Mouse (Mus musculus) stomach, embryonic 16.5 days (tissue): ENCODE measurements at regions not wholly inside any gene's neighbourhood (a gene's known extent, or its start where the extent isn't known, plus 50 kb on each side); places are given as distances from the start of the nearest gene placed in this dataset.

Experiments used
- ATAC-seq: fragments of 200-750 bp; cut with Nextera tagmentation; 2 replicates; pipeline ENCODE4 v1.8.0; 2017; ENCODE audit warnings: moderate number of reproducible peaks, moderate TSS enrichment; ENCODE audit not compliant: insufficient read depth, low FRiP score
- H3K27ac ChIP-seq: fragments of 300-500 bp; sonication (generic); 2 replicates; pipeline ENCODE4 v1.5.1; 2014; ENCODE audit warnings: low read length
- H3K27me3 ChIP-seq: fragments of 300-500 bp; sonication (generic); 2 replicates; pipeline ENCODE4 v1.6.1; 2014; ENCODE audit warnings: low read length, control low read depth, mixed read lengths; ENCODE audit not compliant: control insufficient read depth, insufficient read depth
- H3K36me3 ChIP-seq: fragments of 300-500 bp; sonication (generic); 2 replicates; pipeline ENCODE4 v1.6.1; 2014; ENCODE audit warnings: low read length; ENCODE audit not compliant: control insufficient read depth, insufficient read depth
- H3K4me1 ChIP-seq: fragments of 300-500 bp; sonication (generic); 2 replicates; pipeline ENCODE4 v1.6.1; 2014; ENCODE audit warnings: low read length, control low read depth, mixed read lengths; ENCODE audit not compliant: control insufficient read depth, insufficient read depth
- H3K4me2 ChIP-seq: fragments of 300-500 bp; sonication (generic); 2 replicates; pipeline ENCODE4 v1.6.1; 2014; ENCODE audit warnings: low read depth, low read length, mixed read lengths
- H3K4me3 ChIP-seq: fragments of 300-500 bp; sonication (generic); replicated peaks from 2 replicates; pipeline ENCODE4 v1.5.1; 2014; ENCODE audit warnings: mild to moderate bottlenecking, low read length
- H3K9ac ChIP-seq: fragments of 300-500 bp; sonication (generic); 2 replicates; pipeline ENCODE4 v1.6.1; 2014; ENCODE audit warnings: low read length
- H3K9me3 ChIP-seq: fragments of 300-500 bp; sonication (generic); replicated peaks from 2 replicates; pipeline ENCODE4 v1.6.1; 2016; ENCODE audit warnings: low read length, control low read depth; ENCODE audit not compliant: control insufficient read depth
- WGBS: fragments of 180-500 bp; shearing (Covaris S2); extraction: QIAGEN DNeasy Blood & Tissue Kit; methylation state at CpG from one replicate; pipeline ENCODE4 v1.1.7; 2014; 5-methylcytosine and 5-hydroxymethylcytosine counted together

GRCm38 (mm10) chr13:63726509-63726908 lies 88.5 kb upstream of the Ercc6l2 start:
- Histone ChIP-seq H3K4me3 (no peak overlapping the region), H3K27me3 (no peaks in the 10 kb centered on the region), H3K4me1 (peaks cover 21% of the 10 kb centered on the region), H3K36me3 (no peaks in the 10 kb centered on the region), H3K4me2 (no peak overlapping the region), H3K9ac (no peak overlapping the region), H3K27ac (no peak overlapping the region; the same call in 1 of the 2 replicates), H3K9me3 (no peaks in the 10 kb centered on the region)
- 83% methylated on average over 6 of the region's 6 CpGs for WGBS
- no peak for ATAC-seq

- H3K9ac ChIP-seq: no peak overlapping the region
- H3K4me2 ChIP-seq: no peak overlapping the region
- H3K27me3 ChIP-seq: no peaks in the 10 kb centered on the region
- H3K27ac ChIP-seq: no peak overlapping the region
- H3K9me3 ChIP-seq: no peaks in the 10 kb centered on the region
- no peak overlapping the region for H3K4me3 ChIP-seq
- 73% methylated on average over 5 of the region's 5 CpGs for WGBS
- no peaks in the 10 kb centered on the region for H3K4me1 ChIP-seq
- H3K36me3 ChIP-seq: no peaks in the 10 kb centered on the region
- no peak for ATAC-seq
Observed at GRCm38 (mm10) chr13:63735739-63736138, 79.3 kb upstream of the Ercc6l2 start.

- Histone ChIP-seq H3K4me3 (no peak overlapping the region), H3K9me3 (no peaks in the 10 kb centered on the region), H3K9ac (no peak overlapping the region), H3K36me3 (no peaks in the 10 kb centered on the region), H3K27me3 (no peaks in the 10 kb centered on the region), H3K4me1 (no peaks in the 10 kb centered on the region), H3K27ac (no peak overlapping the region), H3K4me2 (no peak overlapping the region)
- no peak for ATAC-seq
- WGBS: 67% methylated on average over 2 of the region's 2 CpGs
Observed at GRCm38 (mm10) chr13:63741879-63742278, 73.2 kb upstream of the Ercc6l2 start.

GRCm38 (mm10) chr13:63748788-63749187 lies 66.3 kb upstream of the Ercc6l2 start:
- H3K4me1 ChIP-seq: no peaks in the 10 kb centered on the region
- no peaks in the 10 kb centered on the region for H3K27me3 ChIP-seq
- no peak for ATAC-seq
- no peaks in the 10 kb centered on the region for H3K9me3 ChIP-seq
- no peak overlapping the region for H3K4me3 ChIP-seq
- no peak overlapping the region for H3K4me2 ChIP-seq
- H3K27ac ChIP-seq: no peak overlapping the region
- WGBS: 93% methylated on average over 2 of the region's 2 CpGs
- H3K9ac ChIP-seq: no peak overlapping the region
- H3K36me3 ChIP-seq: no peaks in the 10 kb centered on the region

- no peak overlapping the region for H3K27ac ChIP-seq
- no peaks in the 10 kb centered on the region for H3K27me3 ChIP-seq
- no peak overlapping the region for H3K9ac ChIP-seq
- no peak for ATAC-seq
- H3K4me1 ChIP-seq: no peaks in the 10 kb centered on the region
- no peak overlapping the region for H3K4me2 ChIP-seq
- 57% methylated on average over 4 of the region's 4 CpGs for WGBS
- H3K9me3 ChIP-seq: no peaks in the 10 kb centered on the region
- H3K36me3 ChIP-seq: no peaks in the 10 kb centered on the region
- no peak overlapping the region for H3K4me3 ChIP-seq
Observed at GRCm38 (mm10) chr13:63749997-63750396, 65.0 kb upstream of the Ercc6l2 start.

- Histone ChIP-seq H3K9me3 (no peaks in the 10 kb centered on the region), H3K9ac (no peak overlapping the region), H3K4me1 (no peaks in the 10 kb centered on the region), H3K36me3 (no peaks in the 10 kb centered on the region), H3K4me3 (no peak overlapping the region), H3K27me3 (no peaks in the 10 kb centered on the region), H3K27ac (no peak overlapping the region), H3K4me2 (no peak overlapping the region)
- no peak for ATAC-seq
- WGBS: 55% methylated on average over 2 of the region's 2 CpGs
Observed at GRCm38 (mm10) chr13:63751196-63751595, 63.8 kb upstream of the Ercc6l2 start.

GRCm38 (mm10) chr13:63757061-63757460 lies 58.0 kb upstream of the Ercc6l2 start:
- Histone ChIP-seq H3K27me3 (no peaks in the 10 kb centered on the region), H3K9me3 (no peaks in the 10 kb centered on the region), H3K4me2 (no peak overlapping the region), H3K4me3 (no peak overlapping the region), H3K4me1 (no peaks in the 10 kb centered on the region), H3K9ac (no peak overlapping the region), H3K36me3 (no peaks in the 10 kb centered on the region), H3K27ac (no peak overlapping the region)
- WGBS: 54% methylated on average over 5 of the region's 5 CpGs
- no peak for ATAC-seq

- H3K36me3 ChIP-seq: no peaks in the 10 kb centered on the region
- H3K4me2 ChIP-seq: no peak overlapping the region
- no peak for ATAC-seq
- H3K27ac ChIP-seq: no peak overlapping the region
- H3K4me1 ChIP-seq: no peaks in the 10 kb centered on the region
- H3K9me3 ChIP-seq: no peaks in the 10 kb centered on the region
- H3K9ac ChIP-seq: no peak overlapping the region
- no peak overlapping the region for H3K4me3 ChIP-seq
- H3K27me3 ChIP-seq: no peaks in the 10 kb centered on the region
Observed at GRCm38 (mm10) chr13:63761542-63761941, 53.5 kb upstream of the Ercc6l2 start.
